Mouse (Mus musculus) urinary bladder, adult 18-20 months (tissue): ENCODE measurements at regions not wholly inside any gene's neighbourhood (a gene's known extent, or its start where the extent isn't known, plus 50 kb on each side); places are given as distances from the start of the nearest gene placed in this dataset.

Experiments
- DNase-seq, 2 experiments: peaks; one replicate each; pipeline ENCODE4 v3.0.0; 2022; ENCODE audit warnings: low spot score in 2 of 2, mixed read lengths in 2 of 2

GRCm38 (mm10) chr1:61415426-61416195 lies 223.0 kb upstream of the Pard3b start:
- DNase-seq, result no peak

GRCm38 (mm10) chr1:61418396-61418795 lies 220.2 kb upstream of the Pard3b start:
- peak in 1 of 2 experiments; percentile 31 for DNase-seq

GRCm38 (mm10) chr1:61419839-61420238 lies 218.8 kb upstream of the Pard3b start:
- DNase-seq, result no peak

- DNase-seq, result no peak
Observed at GRCm38 (mm10) chr1:61423253-61423652, 215.4 kb upstream of the Pard3b start.

- DNase-seq, result no peak
Observed at GRCm38 (mm10) chr1:61428706-61429501, 209.7 kb upstream of the Pard3b start.

- DNase-seq, result no peak
Observed at GRCm38 (mm10) chr1:61437603-61438002, 201.0 kb upstream of the Pard3b start.

- peak in 1 of 2 experiments; percentile 28 for DNase-seq
Observed at GRCm38 (mm10) chr1:61461435-61461834, 177.2 kb upstream of the Pard3b start.

- no peak for DNase-seq
Observed at GRCm38 (mm10) chr1:61470617-61471214, 167.9 kb upstream of the Pard3b start.

GRCm38 (mm10) chr1:61471779-61472578 lies 166.6 kb upstream of the Pard3b start:
- DNase-seq, result no peak

GRCm38 (mm10) chr1:61472579-61473242 lies 165.9 kb upstream of the Pard3b start:
- DNase-seq, result no peak

GRCm38 (mm10) chr1:61485459-61485858 lies 153.2 kb upstream of the Pard3b start:
- DNase-seq, result no peak

- no peak for DNase-seq
Observed at GRCm38 (mm10) chr1:61524886-61525285, 113.7 kb upstream of the Pard3b start.

- no peak for DNase-seq
Observed at GRCm38 (mm10) chr1:61525881-61526280, 112.7 kb upstream of the Pard3b start.

- no peak for DNase-seq
Observed at GRCm38 (mm10) chr1:61528757-61529156, 109.9 kb upstream of the Pard3b start.

- DNase-seq, result no peak
Observed at GRCm38 (mm10) chr1:61530166-61530565, 108.5 kb upstream of the Pard3b start.

GRCm38 (mm10) chr1:61531487-61531886 lies 107.1 kb upstream of the Pard3b start:
- no peak for DNase-seq

GRCm38 (mm10) chr1:61540081-61540480 lies 98.5 kb upstream of the Pard3b start:
- peak in 1 of 2 experiments; percentile 26 for DNase-seq

GRCm38 (mm10) chr1:61541166-61541565 lies 97.5 kb upstream of the Pard3b start:
- no peak for DNase-seq

GRCm38 (mm10) chr1:61552577-61553517 lies 85.8 kb upstream of the Pard3b start:
- peak; percentile 16 to 25 for DNase-seq

- DNase-seq, result no peak
Observed at GRCm38 (mm10) chr1:61559514-61559913, 79.1 kb upstream of the Pard3b start.
